Mouse (Mus musculus): ENCODE results near the gene Znrf1.
"Not testable (repeated sequence)": the region's sequence is repeated elsewhere in the genome, so short reads cannot be mapped to it uniquely, and the experiment has no call there.

Znrf1 gene

GRCm38 (mm10) chr8:111536031-111536977 is at the start of gene Znrf1:
Gene Znrf1 (plus strand): TSS chr8:111536097.
- DNase-seq = peak; percentile 65

- DNase-seq = peak; percentile 23
Observed at GRCm38 (mm10) chr8:111490034-111490591, 45.8 kb upstream of the Znrf1 start.

- DNase-seq = no peak
Observed at GRCm38 (mm10) chr8:111491191-111491590, 44.7 kb upstream of the Znrf1 start.

- DNase-seq = no peak
Observed at GRCm38 (mm10) chr8:111492508-111492907, 43.4 kb upstream of the Znrf1 start.

- DNase-seq = no peak
Observed at GRCm38 (mm10) chr8:111493176-111493575, 42.7 kb upstream of the Znrf1 start.

- DNase-seq = no peak
Observed at GRCm38 (mm10) chr8:111496326-111496725, 39.6 kb upstream of the Znrf1 start.

- DNase-seq = not testable (repeated sequence)
Observed at GRCm38 (mm10) chr8:111498249-111498648, 37.6 kb upstream of the Znrf1 start.

GRCm38 (mm10) chr8:111501724-111502464 is 34.0 kb upstream of the Znrf1 start:
- no peak for DNase-seq

- no peak for DNase-seq
Observed at GRCm38 (mm10) chr8:111508566-111508965, 27.3 kb upstream of the Znrf1 start.

- DNase-seq = no peak
Observed at GRCm38 (mm10) chr8:111509278-111509677, 26.6 kb upstream of the Znrf1 start.

GRCm38 (mm10) chr8:111510401-111510800 is 25.5 kb upstream of the Znrf1 start:
- no peak for DNase-seq

- DNase-seq = no peak
Observed at GRCm38 (mm10) chr8:111512941-111513340, 23.0 kb upstream of the Znrf1 start.

GRCm38 (mm10) chr8:111513446-111513845 is 22.5 kb upstream of the Znrf1 start:
- DNase-seq = no peak

- DNase-seq = no peak
Observed at GRCm38 (mm10) chr8:111516451-111517035, 19.4 kb upstream of the Znrf1 start.

- no peak for DNase-seq
Observed at GRCm38 (mm10) chr8:111517466-111517865, 18.4 kb upstream of the Znrf1 start.

GRCm38 (mm10) chr8:111521713-111522429 is 14.0 kb upstream of the Znrf1 start, which contains the start of gene Wdr59:
Gene Wdr59 (minus strand): TSS chr8:111522092.
- DNase-seq = peak; percentile 98

GRCm38 (mm10) chr8:111526403-111527024 is 9.4 kb upstream of the Znrf1 start:
- no peak for DNase-seq

GRCm38 (mm10) chr8:111527149-111527548 is 8.7 kb upstream of the Znrf1 start:
- DNase-seq = no peak

- DNase-seq = no peak
Observed at GRCm38 (mm10) chr8:111528071-111528470, 7.8 kb upstream of the Znrf1 start.

- DNase-seq = no peak
Observed at GRCm38 (mm10) chr8:111531191-111531590, 4.7 kb upstream of the Znrf1 start.

- no peak for DNase-seq
Observed at GRCm38 (mm10) chr8:111531621-111532020, 4.3 kb upstream of the Znrf1 start.

- no peak for DNase-seq
Observed at GRCm38 (mm10) chr8:111533503-111533902, 2.4 kb upstream of the Znrf1 start.

Data from kidney, adult 11 months (tissue).